Comparison of ENCODE assay signal across 26 mouse cellular contexts in genomic region chr13:97588085-97588484, GRCm38 (mm10).
"Had no signal": no experiment of that assay in that cellular context is flagged by ENCODE, and none has a peak within 500 bp of the region (broad histone marks: within the 10 kb centered on the region; RNA-seq: fewer than 3 reads in every experiment).

No protein-coding gene starts in this region.

- H3K27me3 ChIP-seq: limb, embryonic 13.5 days; liver, embryonic 12.5 days; liver, embryonic 15.5 days; lung, embryonic 15.5 days; midbrain, embryonic 12.5 days; midbrain, embryonic 15.5 days; neural tube, embryonic 12.5 days; neural tube, embryonic 15.5 days had no signal

- ATAC-seq: liver, embryonic 12.5 days; midbrain, embryonic 15.5 days had no signal

- H3K4me3 ChIP-seq: layer of hippocampus, adult 2 months; left cerebral cortex, adult 2 months; limb, embryonic 10.5 days; limb, embryonic 13.5 days; liver, embryonic 12.5 days; liver, embryonic 15.5 days; lung, embryonic 15.5 days; megakaryocyte, embryonic 14.5 days; midbrain, embryonic 12.5 days; midbrain, embryonic 15.5 days; neural tube, embryonic 12.5 days; neural tube, embryonic 15.5 days had no signal

- DNase-seq: kidney, adult 9 months; kidney, postnatal 14 days; layer of hippocampus, postnatal 36 days; liver; lung, adult 18-20 months; lung, postnatal 10 days; lung, postnatal 36 days; right cerebral cortex, adult 18-20 months; right cerebral cortex, postnatal 14 days; right cerebral cortex, postnatal 4 days; thymus, adult 2 months; thymus, postnatal 14 days; thymus, postnatal 4 days had no signal

- H3K36me3 ChIP-seq: limb, embryonic 10.5 days; limb, embryonic 13.5 days; liver, embryonic 12.5 days; liver, embryonic 15.5 days; lung, embryonic 15.5 days; midbrain, embryonic 12.5 days; midbrain, embryonic 15.5 days; neural tube, embryonic 12.5 days; neural tube, embryonic 15.5 days had no signal

- H3K9ac ChIP-seq: limb, embryonic 13.5 days; liver, embryonic 12.5 days; liver, embryonic 15.5 days; lung, embryonic 15.5 days; midbrain, embryonic 12.5 days; midbrain, embryonic 15.5 days; neural tube, embryonic 12.5 days; neural tube, embryonic 15.5 days had no signal

- H3K27ac ChIP-seq: layer of hippocampus, adult 2 months; left cerebral cortex, adult 2 months; limb, embryonic 13.5 days; liver, embryonic 12.5 days; liver, embryonic 15.5 days; lung, embryonic 15.5 days; midbrain, embryonic 12.5 days; midbrain, embryonic 15.5 days; neural tube, embryonic 12.5 days; neural tube, embryonic 15.5 days; stomach, postnatal 0 days had no signal

- H3K9me3 ChIP-seq: limb, embryonic 10.5 days; liver, embryonic 12.5 days; liver, embryonic 15.5 days; lung, embryonic 15.5 days; midbrain, embryonic 15.5 days; neural tube, embryonic 12.5 days; neural tube, embryonic 15.5 days had no signal

- H3K4me1 ChIP-seq: liver, embryonic 12.5 days; liver, embryonic 15.5 days; lung, embryonic 15.5 days; midbrain, embryonic 15.5 days; neural tube, embryonic 12.5 days; neural tube, embryonic 15.5 days had no signal

- H3K4me2 ChIP-seq: limb, embryonic 13.5 days; liver, embryonic 12.5 days; liver, embryonic 15.5 days; lung, embryonic 15.5 days; midbrain, embryonic 12.5 days; midbrain, embryonic 15.5 days; neural tube, embryonic 12.5 days; neural tube, embryonic 15.5 days had no signal
